Mouse (Mus musculus): Measurements from ENCODE around the gene Acta1. TPM values are rescaled to one million over a fixed set of nuclear protein-coding genes. Genes with fewer than 3 reads are reported as not detected.

Gene Acta1
- total and polyA plus RNA-seq, 2 experiments from 2014 or later = 18.9 to 22.7 TPM

GRCm38 (mm10) chr8:123847546-123847945, 47.0 kb downstream of the Acta1 start:
- Histone ChIP-seq H3K4me3 (ENCODE audit: low read depth, low read length) (no peak overlapping the region), H3K4me2 (ENCODE audit: low read depth, low read length, poor library complexity, severe bottlenecking) (no peak overlapping the region), H3K4me1 (ENCODE audit: insufficient read depth, low read length) (no peaks in the 10 kb centered on the region), H3K36me3 (ENCODE audit: insufficient read depth, low read length) (no peaks in the 10 kb centered on the region), H3K9me3 (ENCODE audit: low read length) (no peaks in the 10 kb centered on the region), H3K27ac (ENCODE audit: low read depth, low read length) (no peak overlapping the region), H3K9ac (replicated peaks; ENCODE audit: low read length, poor library complexity, severe bottlenecking) (no peak overlapping the region), H3K27me3 (ENCODE audit: insufficient read depth, low read length) (no peaks in the 10 kb centered on the region)
- ATAC-seq (ENCODE audit: low FRiP score) = no peak
- no peak for DNase-seq (ENCODE audit: low spot score)
- no peak for TF ChIP-seq CTCF (IDR thresholded peaks at IDR 0.05)
- WGBS = 72% methylated on average over 3 of the region's 3 CpGs

GRCm38 (mm10) chr8:123846509-123846908, 48.0 kb downstream of the Acta1 start:
- Histone ChIP-seq H3K4me1 (ENCODE audit: insufficient read depth, low read length) (no peaks in the 10 kb centered on the region), H3K9ac (replicated peaks; ENCODE audit: low read length, poor library complexity, severe bottlenecking) (no peak overlapping the region), H3K36me3 (ENCODE audit: insufficient read depth, low read length) (no peaks in the 10 kb centered on the region), H3K4me3 (ENCODE audit: low read depth, low read length) (no peak overlapping the region), H3K4me2 (ENCODE audit: low read depth, low read length, poor library complexity, severe bottlenecking) (no peak overlapping the region), H3K27me3 (ENCODE audit: insufficient read depth, low read length) (no peaks in the 10 kb centered on the region), H3K9me3 (ENCODE audit: low read length) (no peaks in the 10 kb centered on the region), H3K27ac (ENCODE audit: low read depth, low read length) (no peak overlapping the region)
- ATAC-seq (ENCODE audit: low FRiP score) (no peak), DNase-seq (ENCODE audit: low spot score) (no peak)
- TF ChIP-seq CTCF (IDR thresholded peaks at IDR 0.05) = no peak
- WGBS = 92% methylated on average over 12 of the region's 12 CpGs

GRCm38 (mm10) chr8:123845991-123846390, 48.6 kb downstream of the Acta1 start:
- 94% methylated on average over 10 of the region's 10 CpGs for WGBS
- no peaks in the 10 kb centered on the region for H3K9me3 ChIP-seq (ENCODE audit: low read length)
- no peak for TF ChIP-seq CTCF (IDR thresholded peaks at IDR 0.05)
- ATAC-seq (ENCODE audit: low FRiP score) (no peak), DNase-seq (ENCODE audit: low spot score) (no peak)
- H3K27me3 ChIP-seq (ENCODE audit: insufficient read depth, low read length) = no peaks in the 10 kb centered on the region
- no peak overlapping the region for H3K4me2 ChIP-seq (ENCODE audit: low read depth, low read length, poor library complexity, severe bottlenecking)
- no peak overlapping the region for H3K9ac ChIP-seq (replicated peaks; ENCODE audit: low read length, poor library complexity, severe bottlenecking)
- H3K4me1 ChIP-seq (ENCODE audit: insufficient read depth, low read length) = no peaks in the 10 kb centered on the region
- H3K4me3 ChIP-seq (ENCODE audit: low read depth, low read length) = no peak overlapping the region
- no peak overlapping the region for H3K27ac ChIP-seq (ENCODE audit: low read depth, low read length)
- no peaks in the 10 kb centered on the region for H3K36me3 ChIP-seq (ENCODE audit: insufficient read depth, low read length)

- no peak for DNase-seq (ENCODE audit: low spot score)
- H3K9me3 ChIP-seq (ENCODE audit: low read length) = no peaks in the 10 kb centered on the region
- H3K36me3 ChIP-seq (ENCODE audit: insufficient read depth, low read length) = no peaks in the 10 kb centered on the region
- no peak overlapping the region for H3K4me2 ChIP-seq (ENCODE audit: low read depth, low read length, poor library complexity, severe bottlenecking)
- H3K9ac ChIP-seq (replicated peaks; ENCODE audit: low read length, poor library complexity, severe bottlenecking) = no peak overlapping the region
- no peak overlapping the region for H3K27ac ChIP-seq (ENCODE audit: low read depth, low read length)
- no peaks in the 10 kb centered on the region for H3K27me3 ChIP-seq (ENCODE audit: insufficient read depth, low read length)
- ATAC-seq (ENCODE audit: low FRiP score) = no peak
- TF ChIP-seq CTCF (IDR thresholded peaks at IDR 0.05) = no peak
- H3K4me3 ChIP-seq (ENCODE audit: low read depth, low read length) = no peak overlapping the region
- H3K4me1 ChIP-seq (ENCODE audit: insufficient read depth, low read length) = no peaks in the 10 kb centered on the region
- WGBS = 93% methylated on average over 13 of the region's 13 CpGs
Observed at GRCm38 (mm10) chr8:123845114-123845513, 49.4 kb downstream of the Acta1 start.

- no peaks in the 10 kb centered on the region for H3K4me1 ChIP-seq (ENCODE audit: insufficient read depth, low read length)
- WGBS = 90% methylated on average over 7 of the region's 7 CpGs
- H3K9ac ChIP-seq (replicated peaks; ENCODE audit: low read length, poor library complexity, severe bottlenecking) = no peak overlapping the region
- H3K36me3 ChIP-seq (ENCODE audit: insufficient read depth, low read length) = no peaks in the 10 kb centered on the region
- H3K4me3 ChIP-seq (ENCODE audit: low read depth, low read length) = no peak overlapping the region
- H3K27me3 ChIP-seq (ENCODE audit: insufficient read depth, low read length) = no peaks in the 10 kb centered on the region
- H3K27ac ChIP-seq (ENCODE audit: low read depth, low read length) = no peak overlapping the region
- DNase-seq (ENCODE audit: low spot score) = no peak
- H3K4me2 ChIP-seq (ENCODE audit: low read depth, low read length, poor library complexity, severe bottlenecking) = no peak overlapping the region
- no peak for TF ChIP-seq CTCF (IDR thresholded peaks at IDR 0.05)
- H3K9me3 ChIP-seq (ENCODE audit: low read length) = no peaks in the 10 kb centered on the region
- ATAC-seq (ENCODE audit: low FRiP score) = no peak
Observed at GRCm38 (mm10) chr8:123844341-123844740, 50.2 kb downstream of the Acta1 start.

GRCm38 (mm10) chr8:123842086-123842485, 52.5 kb downstream of the Acta1 start:
- no peak for ATAC-seq (ENCODE audit: low FRiP score)
- Histone ChIP-seq H3K4me1 (ENCODE audit: insufficient read depth, low read length) (no peaks in the 10 kb centered on the region), H3K27ac (ENCODE audit: low read depth, low read length) (no peak overlapping the region), H3K9ac (replicated peaks; ENCODE audit: low read length, poor library complexity, severe bottlenecking) (no peak overlapping the region), H3K4me3 (ENCODE audit: low read depth, low read length) (no peak overlapping the region), H3K4me2 (ENCODE audit: low read depth, low read length, poor library complexity, severe bottlenecking) (no peak overlapping the region), H3K9me3 (ENCODE audit: low read length) (no peaks in the 10 kb centered on the region), H3K36me3 (ENCODE audit: insufficient read depth, low read length) (0 out of 2 replicates have a peak, but pooled peaks cover 6% of the 10 kb centered on the region), H3K27me3 (ENCODE audit: insufficient read depth, low read length) (no peaks in the 10 kb centered on the region)
- 91% methylated on average over 12 of the region's 12 CpGs for WGBS
- no peak for TF ChIP-seq CTCF (IDR thresholded peaks at IDR 0.05)
- no peak for DNase-seq (ENCODE audit: low spot score)

Other genes with a start within 250 kb of the Acta1 start
- 24.9 and 28.2 TPM in 2 replicates for gene Rhou, start 240.8 kb downstream of the Acta1 start, total RNA-seq (2014; rRNA removed)
- 7.0 and 7.1 TPM in 2 replicates for gene Rhou, start 240.8 kb downstream of the Acta1 start, polyA plus RNA-seq (2015; fragmentation: Nextera tagmentation; extraction: Ambion mirVana)
- gene Rab4a, start 88.8 kb downstream of the Acta1 start, total RNA-seq (2014; rRNA removed) = 54.2 and 59.8 TPM in 2 replicates
- gene Rab4a, start 88.8 kb downstream of the Acta1 start, polyA plus RNA-seq (2015; fragmentation: Nextera tagmentation; extraction: Ambion mirVana) = 97.7 and 101 TPM in 2 replicates
- gene Ccsap, start 34.5 kb downstream of the Acta1 start, total RNA-seq (2014; rRNA removed) = 9.9 and 16.3 TPM in 2 replicates
- 5.2 and 5.5 TPM in 2 replicates for gene Ccsap, start 34.5 kb downstream of the Acta1 start, polyA plus RNA-seq (2015; fragmentation: Nextera tagmentation; extraction: Ambion mirVana)
- 19.4 and 27.8 TPM in 2 replicates for gene Nup133, start 54.5 kb upstream of the Acta1 start, total RNA-seq (2014; rRNA removed)
- gene Nup133, start 54.5 kb upstream of the Acta1 start, polyA plus RNA-seq (2015; fragmentation: Nextera tagmentation; extraction: Ambion mirVana) = 15.2 and 16.1 TPM in 2 replicates
- gene Abcb10, start 88.4 kb upstream of the Acta1 start, total RNA-seq (2014; rRNA removed) = 43.4 and 52.7 TPM in 2 replicates
- gene Abcb10, start 88.4 kb upstream of the Acta1 start, polyA plus RNA-seq (2015; fragmentation: Nextera tagmentation; extraction: Ambion mirVana) = 14.7 and 14.8 TPM in 2 replicates
- 35.7 and 37.1 TPM in 2 replicates for gene Taf5l, start 126.6 kb upstream of the Acta1 start, total RNA-seq (2014; rRNA removed)
- 18.6 and 19.5 TPM in 2 replicates for gene Taf5l, start 126.6 kb upstream of the Acta1 start, polyA plus RNA-seq (2015; fragmentation: Nextera tagmentation; extraction: Ambion mirVana)
- gene Urb2, start 126.8 kb upstream of the Acta1 start, total RNA-seq (2014; rRNA removed) = 12.0 and 13.2 TPM in 2 replicates
- 1.5 and 1.8 TPM in 2 replicates for gene Urb2, start 126.8 kb upstream of the Acta1 start, polyA plus RNA-seq (2015; fragmentation: Nextera tagmentation; extraction: Ambion mirVana)